Mouse (Mus musculus) lung, adult 2 months (tissue): ENCODE measurements around the gene Nr5a1.

Source experiments
- CTCF ChIP-seq: fragments of 200-500 bp; IDR thresholded peaks from 2 replicates; pipeline ENCODE4 v1.5.1; 2011; ENCODE audit warnings: mild to moderate bottlenecking, low read length, control low read depth; ENCODE audit not compliant: insufficient read depth
- POLR2A ChIP-seq: fragments of 200-500 bp; IDR thresholded peaks from 2 replicates; pipeline ENCODE4 v1.6.1; 2011; ENCODE audit warnings: low read depth, mild to moderate bottlenecking, control low read depth, low read length, borderline replicate concordance; ENCODE audit errors: extremely low read depth

DNA sequence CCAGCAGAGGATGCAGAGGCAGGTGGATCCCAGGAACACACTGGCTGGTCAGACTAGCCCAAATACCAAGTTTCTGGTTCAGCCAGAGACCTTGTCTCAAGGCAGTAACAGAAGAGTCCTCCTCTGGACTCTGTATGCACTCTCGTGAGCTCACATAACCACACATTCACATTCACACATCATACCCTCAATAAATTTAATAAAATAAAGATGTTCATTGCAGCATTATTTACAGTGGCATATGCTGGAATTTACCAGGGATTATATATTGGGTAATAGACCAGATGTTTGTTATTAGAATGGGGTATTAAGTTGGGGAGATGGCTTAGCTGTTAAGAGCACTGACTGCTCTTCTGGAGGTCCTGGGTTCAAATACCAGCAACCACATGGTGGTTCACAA, 64.0 kb downstream of the Nr5a1 start:
- no peak for TF ChIP-seq CTCF
- no peak for TF ChIP-seq POLR2A
